Mouse (Mus musculus) testis, adult 2 months (tissue): ENCODE measurements around the gene Frmd4a.

Experiments used
- CTCF ChIP-seq: fragments of 200-500 bp; IDR thresholded peaks from 2 replicates; pipeline ENCODE4 v1.5.1; 2012; ENCODE audit warnings: low read depth, mild to moderate bottlenecking, inconsistent platforms, low read length, moderate library complexity; ENCODE audit not compliant: control insufficient read depth, insufficient read depth, insufficient replicate concordance
- POLR2A ChIP-seq: fragments of 200-500 bp; IDR thresholded peaks from 2 replicates; pipeline ENCODE4 v1.6.1; 2012; ENCODE audit warnings: low read depth, mild to moderate bottlenecking, inconsistent platforms, low read length, moderate library complexity; ENCODE audit not compliant: control insufficient read depth

DNA sequence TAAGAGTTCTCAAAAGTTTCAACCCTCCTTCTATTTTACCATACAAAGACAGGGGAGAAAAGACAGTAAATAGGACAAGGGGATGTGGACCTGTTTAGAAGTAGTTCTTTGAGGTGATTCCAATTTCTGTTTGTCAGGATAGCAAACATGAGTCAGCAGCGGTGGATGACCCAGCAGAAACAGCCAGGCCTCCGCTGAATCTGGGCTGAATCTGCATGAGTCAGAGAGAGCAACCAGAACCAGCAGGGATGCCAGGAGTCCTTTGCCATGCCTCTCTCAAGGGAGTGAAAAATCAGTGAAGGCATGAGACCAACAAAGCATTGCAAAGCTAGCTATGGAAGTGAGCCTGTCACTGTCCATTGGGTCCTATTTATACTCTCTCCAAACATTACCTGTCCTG is 643.2 kb downstream of the Frmd4a start:
- TF ChIP-seq POLR2A (no peak), CTCF (no peak)
